Mouse (Mus musculus): Measurements from ENCODE around the gene Rpp25l. TPM values are rescaled to one million over a fixed set of nuclear protein-coding genes. Genes with fewer than 3 reads are reported as not detected.

Gene Rpp25l
- total and polyA plus RNA-seq, 2 experiments, result 20.5 to 59.1 TPM

DNA sequence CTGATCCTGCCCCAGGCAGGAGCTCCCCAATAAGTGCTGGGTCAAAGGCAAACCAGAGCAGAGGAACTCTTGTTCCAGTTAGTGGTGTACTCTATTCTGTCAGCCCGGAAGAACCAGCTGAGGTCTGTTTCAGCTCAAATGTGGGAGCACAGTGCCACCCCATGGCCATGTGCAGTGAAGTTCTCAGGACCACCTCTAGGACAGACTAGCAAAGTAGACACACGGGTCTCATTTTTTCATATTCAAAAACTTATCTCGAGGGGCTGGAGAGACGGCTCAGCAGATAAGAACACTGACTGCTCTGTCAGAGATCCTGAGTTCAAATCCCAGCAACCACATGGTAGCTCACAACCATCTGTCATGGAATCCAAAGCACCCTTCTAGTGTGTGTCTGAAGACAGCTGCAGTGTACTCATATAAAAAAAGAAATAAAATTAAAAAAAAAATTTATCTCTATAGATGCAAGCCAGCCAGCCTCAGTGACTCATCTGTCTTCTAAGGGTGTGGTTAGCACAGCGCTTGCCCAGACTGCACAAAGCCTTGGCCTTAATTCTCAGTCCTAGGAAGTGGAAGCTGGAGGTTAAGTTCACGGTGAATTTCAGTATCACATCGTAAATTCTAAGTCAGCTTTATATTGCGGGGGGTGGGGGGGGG is 24.4 kb upstream of the Rpp25l start:
- Histone ChIP-seq H3K27ac (replicated peaks; ENCODE audit: insufficient read depth, low read depth, low read length) (no peak overlapping the region), H3K4me1 (ENCODE audit: control insufficient read depth, insufficient read depth, low read length) (peaks cover 15% of the 10 kb centered on the region; the same call in 1 of the 2 replicates), H3K9ac (ENCODE audit: low read depth, low read length) (no peak overlapping the region), H3K4me3 (ENCODE audit: insufficient read depth, low read depth, low read length) (no peak overlapping the region), H3K79me2 (ENCODE audit: control insufficient read depth, insufficient read depth, low read length) (peaks cover 6% of the 10 kb centered on the region; the same call in 1 of the 2 replicates), H3K36me3 (ENCODE audit: control insufficient read depth, insufficient read depth, low read length) (peaks cover 7% of the 10 kb centered on the region), H3K27me3 (ENCODE audit: control insufficient read depth, insufficient read depth, low read length) (0 out of 2 replicates have a peak, but pooled peaks cover 3% of the 10 kb centered on the region)
- WGBS, result 25% methylated on average over 8 of the region's 8 CpGs
- DNase-seq (ENCODE audit: extremely low read depth, low read depth, low spot score), result peak; percentile 75
- no peak for TF ChIP-seq POLR2A (IDR thresholded peaks at IDR 0.05; ENCODE audit: extremely low read depth, insufficient read depth, low read length)
- TF ChIP-seq CTCF (IDR thresholded peaks at IDR 0.05; ENCODE audit: low read depth, low read length), result peak; percentile 88

DNA sequence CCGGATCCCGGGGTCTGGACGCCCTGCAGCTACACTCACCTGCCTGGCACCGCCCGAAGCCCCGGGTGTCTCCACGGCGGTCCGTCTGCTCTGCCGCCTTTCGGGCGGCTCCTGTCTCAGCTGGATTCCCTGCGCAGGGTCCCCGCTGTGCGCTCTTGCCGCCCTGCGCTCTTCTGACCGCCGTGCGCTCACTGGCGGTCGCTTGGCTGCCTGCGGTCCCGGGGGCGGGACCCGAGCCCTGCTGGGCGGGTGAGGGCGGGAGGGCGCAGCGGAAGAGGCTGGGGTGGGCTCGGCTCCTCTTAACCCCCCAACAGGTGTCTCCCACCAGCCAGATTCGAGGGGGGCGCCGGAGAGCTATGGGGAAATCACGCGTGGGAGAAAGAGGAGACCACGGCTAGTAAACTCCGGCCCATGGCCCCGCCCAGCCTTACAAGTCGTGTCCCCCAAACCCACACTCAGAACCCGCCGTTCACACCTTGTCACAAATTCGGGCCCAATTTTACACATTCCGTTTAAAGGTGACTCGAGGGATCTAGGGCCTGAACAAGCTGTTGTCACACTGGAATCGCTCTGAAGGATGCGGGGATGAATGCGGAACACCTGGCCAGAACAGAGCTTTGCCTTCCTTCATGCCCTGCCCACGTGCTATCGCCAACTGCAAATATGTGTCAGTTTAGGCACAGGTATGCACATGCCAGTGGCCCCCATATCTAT is 17.9 kb upstream of the Rpp25l start, which contains the start of gene Arid3c:
Gene Arid3c, minus strand, starts transcription at position 91 of the 714 bp plus-strand sequence.
- Histone ChIP-seq H3K27me3 (ENCODE audit: control insufficient read depth, insufficient read depth, low read length) (peaks cover 15% of the 10 kb centered on the region; the same call in 1 of the 2 replicates), H3K9ac (ENCODE audit: low read depth, low read length) (no peak within 1 kb of the TSS; the same call in 1 of the 2 replicates), H3K36me3 (ENCODE audit: control insufficient read depth, insufficient read depth, low read length) (no peaks in the 10 kb centered on the region), H3K79me2 (ENCODE audit: control insufficient read depth, insufficient read depth, low read length) (no peaks in the 10 kb centered on the region), H3K4me3 (ENCODE audit: insufficient read depth, low read depth, low read length) (no peak within 1 kb of the TSS; the same call in 1 of the 2 replicates), H3K4me1 (ENCODE audit: control insufficient read depth, insufficient read depth, low read length) (no peaks in the 10 kb centered on the region), H3K27ac (replicated peaks; ENCODE audit: insufficient read depth, low read depth, low read length) (no peak within 1 kb of the TSS)
- WGBS, result 4% methylated on average over 50 of the region's 50 CpGs
- no peak for DNase-seq (ENCODE audit: extremely low read depth, low read depth, low spot score)
- TF ChIP-seq CTCF (IDR thresholded peaks at IDR 0.05; ENCODE audit: low read depth, low read length) (no peak), POLR2A (IDR thresholded peaks at IDR 0.05; ENCODE audit: extremely low read depth, insufficient read depth, low read length) (no peak)

DNA sequence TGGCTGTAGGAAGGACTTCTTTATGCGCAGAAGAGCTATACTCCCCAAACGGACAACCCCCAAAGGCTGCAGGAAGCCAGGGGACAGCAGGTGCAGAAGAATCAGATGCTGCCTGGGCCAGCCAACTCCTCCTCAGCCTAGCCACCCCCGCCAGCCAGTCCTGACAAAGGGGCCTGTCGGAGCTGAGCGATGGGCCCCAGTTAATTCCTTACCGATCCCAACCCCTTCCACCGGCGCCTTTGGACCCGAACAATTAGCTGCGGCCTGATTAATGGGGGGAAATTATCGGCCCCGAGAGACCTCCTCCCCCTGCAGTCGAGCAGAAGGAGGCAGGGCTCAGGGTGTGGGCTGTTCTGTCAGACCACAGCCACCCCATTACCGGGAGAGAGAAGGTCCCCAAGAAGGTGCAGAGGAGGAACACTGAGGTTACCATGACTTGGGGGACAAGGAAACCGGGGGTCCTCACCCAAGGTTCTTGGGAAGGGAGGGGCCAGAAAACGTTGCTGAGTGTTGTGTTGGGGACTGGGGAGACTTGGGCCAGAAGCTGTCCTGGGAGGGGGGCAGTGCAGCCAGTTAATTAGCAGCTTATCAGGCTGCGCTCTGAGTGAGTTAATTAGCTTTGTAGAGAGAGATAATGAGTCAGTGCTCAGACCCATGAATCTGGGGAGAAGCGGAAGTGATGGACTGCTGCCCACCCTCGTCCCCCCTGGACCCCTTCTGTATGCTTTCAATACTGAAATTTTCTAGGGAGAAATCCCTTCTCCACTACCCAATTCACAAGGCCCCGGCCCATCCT is 13.7 kb upstream of the Rpp25l start:
- Histone ChIP-seq H3K4me1 (ENCODE audit: control insufficient read depth, insufficient read depth, low read length) (peaks cover 4% of the 10 kb centered on the region; the same call in 1 of the 2 replicates), H3K9ac (ENCODE audit: low read depth, low read length) (no peak overlapping the region), H3K79me2 (ENCODE audit: control insufficient read depth, insufficient read depth, low read length) (no peaks in the 10 kb centered on the region), H3K4me3 (ENCODE audit: insufficient read depth, low read depth, low read length) (no peak overlapping the region), H3K27ac (replicated peaks; ENCODE audit: insufficient read depth, low read depth, low read length) (no peak overlapping the region), H3K27me3 (ENCODE audit: control insufficient read depth, insufficient read depth, low read length) (peaks cover 15% of the 10 kb centered on the region; the same call in 1 of the 2 replicates), H3K36me3 (ENCODE audit: control insufficient read depth, insufficient read depth, low read length) (no peaks in the 10 kb centered on the region)
- DNase-seq (ENCODE audit: extremely low read depth, low read depth, low spot score), result no peak
- WGBS, result 38% methylated on average over 20 of the region's 20 CpGs
- no peak for TF ChIP-seq CTCF (IDR thresholded peaks at IDR 0.05; ENCODE audit: low read depth, low read length)
- TF ChIP-seq POLR2A (IDR thresholded peaks at IDR 0.05; ENCODE audit: extremely low read depth, insufficient read depth, low read length), result no peak

DNA sequence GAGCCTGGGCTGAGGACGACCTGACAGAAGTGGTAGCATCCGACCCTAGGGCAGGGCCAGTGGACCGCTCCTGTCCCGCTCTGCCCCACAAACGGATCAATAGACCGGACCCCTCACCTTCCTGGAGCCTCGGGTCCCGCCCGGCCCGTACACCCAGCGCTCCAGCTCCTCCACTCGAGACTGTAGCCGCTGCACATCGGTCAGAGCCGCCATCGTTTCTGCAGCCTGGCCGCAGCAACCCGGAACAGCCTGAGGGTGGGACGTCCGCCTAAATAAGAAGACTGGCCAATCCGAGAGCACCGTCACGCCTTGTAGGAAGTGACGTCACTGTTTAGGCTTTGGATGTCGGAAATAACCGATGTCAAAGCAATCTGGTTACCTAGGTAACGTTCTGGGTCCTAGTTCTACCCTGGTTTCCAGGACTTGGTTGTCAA is 9.6 kb upstream of the Rpp25l start, which contains the start of gene Dctn3:
Gene Dctn3, minus strand, starts transcription at position 253 of the 434 bp plus-strand sequence.
- Histone ChIP-seq H3K36me3 (ENCODE audit: control insufficient read depth, insufficient read depth, low read length) (peaks cover 8% of the 10 kb centered on the region), H3K9ac (ENCODE audit: low read depth, low read length) (peak within 1 kb of the TSS; percentile 84), H3K4me1 (ENCODE audit: control insufficient read depth, insufficient read depth, low read length) (peaks cover 5% of the 10 kb centered on the region; the same call in 1 of the 2 replicates), H3K27me3 (ENCODE audit: control insufficient read depth, insufficient read depth, low read length) (peaks cover 5% of the 10 kb centered on the region; the same call in 1 of the 2 replicates), H3K27ac (replicated peaks; ENCODE audit: insufficient read depth, low read depth, low read length) (no peak within 1 kb of the TSS), H3K4me3 (ENCODE audit: insufficient read depth, low read depth, low read length) (peak within 1 kb of the TSS; percentile 75), H3K79me2 (ENCODE audit: control insufficient read depth, insufficient read depth, low read length) (no peaks in the 10 kb centered on the region; the same call in 1 of the 2 replicates)
- DNase-seq (ENCODE audit: extremely low read depth, low read depth, low spot score), result peak; percentile 88
- under 1% methylated on average over 27 of the region's 27 CpGs for WGBS
- TF ChIP-seq POLR2A (IDR thresholded peaks at IDR 0.05; ENCODE audit: extremely low read depth, insufficient read depth, low read length), result peak; percentile 82; the same call in 1 of the 2 replicates
- no peak for TF ChIP-seq CTCF (IDR thresholded peaks at IDR 0.05; ENCODE audit: low read depth, low read length)

DNA sequence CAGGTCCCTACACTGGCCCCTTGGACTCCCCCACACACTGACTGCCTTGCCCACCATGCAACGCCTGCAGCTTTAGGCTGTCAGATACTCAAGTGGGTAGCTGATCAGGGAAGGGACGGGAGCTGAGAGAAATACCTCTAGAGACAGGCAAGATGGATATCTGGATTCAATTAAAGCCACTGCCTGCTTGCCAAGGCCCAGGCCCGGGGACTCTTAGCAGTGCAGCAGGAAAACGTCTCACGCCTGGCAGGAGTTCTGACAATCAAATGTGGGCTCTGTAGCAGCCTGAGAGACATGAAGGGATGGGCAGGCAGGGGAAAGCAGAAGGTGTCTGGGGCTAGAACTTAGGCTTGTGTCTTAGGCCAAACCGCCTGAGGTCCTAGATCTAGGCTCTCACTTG is 3.5 kb upstream of the Rpp25l start:
- Histone ChIP-seq H3K79me2 (ENCODE audit: control insufficient read depth, insufficient read depth, low read length) (peaks cover 2% of the 10 kb centered on the region; the same call in 1 of the 2 replicates), H3K9ac (ENCODE audit: low read depth, low read length) (no peak overlapping the region), H3K36me3 (ENCODE audit: control insufficient read depth, insufficient read depth, low read length) (peaks cover 8% of the 10 kb centered on the region), H3K4me1 (ENCODE audit: control insufficient read depth, insufficient read depth, low read length) (peaks cover 9% of the 10 kb centered on the region), H3K4me3 (ENCODE audit: insufficient read depth, low read depth, low read length) (no peak overlapping the region), H3K27ac (replicated peaks; ENCODE audit: insufficient read depth, low read depth, low read length) (no peak overlapping the region), H3K27me3 (ENCODE audit: control insufficient read depth, insufficient read depth, low read length) (no peaks in the 10 kb centered on the region)
- 90% methylated on average over 6 of the region's 6 CpGs for WGBS
- TF ChIP-seq CTCF (IDR thresholded peaks at IDR 0.05; ENCODE audit: low read depth, low read length), result no peak
- TF ChIP-seq POLR2A (IDR thresholded peaks at IDR 0.05; ENCODE audit: extremely low read depth, insufficient read depth, low read length), result no peak
- no peak for DNase-seq (ENCODE audit: extremely low read depth, low read depth, low spot score)

All from liver, adult 2 months (tissue).